Comparison of ENCODE assay signal across 17 mouse cellular contexts in the genomic region with DNA sequence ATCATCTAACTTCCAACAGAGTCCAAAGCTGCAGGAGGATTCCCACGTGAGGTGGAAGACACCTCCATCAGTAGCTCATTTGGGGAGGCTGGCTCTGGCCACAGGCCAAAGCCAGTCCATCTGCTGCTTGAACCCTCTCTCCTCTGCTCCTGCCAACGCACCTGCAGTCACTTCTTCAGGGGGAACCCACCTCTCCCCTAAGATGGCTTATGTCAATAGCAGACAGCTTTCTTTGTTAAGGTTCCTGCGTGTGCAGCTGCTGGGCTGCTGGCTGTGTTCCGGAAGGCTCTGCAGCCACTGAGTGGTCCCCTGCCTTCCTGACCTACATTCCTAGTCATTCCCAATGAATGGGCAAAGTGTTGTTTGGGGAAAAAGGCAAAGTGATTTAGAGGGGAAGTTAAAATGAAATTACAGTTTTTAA. TPM values are rescaled to one million over a fixed set of nuclear protein-coding genes. Genes with fewer than 3 reads are reported as not detected.
DNase-seq lines count a peak whose midpoint lies in the region; ATAC-seq lines count a peak whose summit lies in the region.
"Had no signal": no experiment of that assay in that cellular context is flagged by ENCODE, and none has a peak within 500 bp of the region (broad histone marks: within the 10 kb centered on the region; RNA-seq: fewer than 3 reads in every experiment).

No protein-coding gene starts in this region.

- H3K36me3 ChIP-seq in midbrain, embryonic 15.5 days (replicated peaks), result no peaks in the 10 kb centered on the region

- WGBS in midbrain, embryonic 15.5 days, result 61% methylated on average over 4 of the region's 4 CpGs

- H3K27ac ChIP-seq in midbrain, embryonic 15.5 days, result no peak overlapping the region
- H3K27ac ChIP-seq: embryonic facial prominence, embryonic 13.5 days; forebrain, embryonic 13.5 days; kidney, embryonic 15.5 days had no signal

- H3K27me3 ChIP-seq in midbrain, embryonic 15.5 days (replicated peaks), result no peaks in the 10 kb centered on the region
- H3K27me3 ChIP-seq: embryonic facial prominence, embryonic 13.5 days; forebrain, embryonic 13.5 days; kidney, embryonic 15.5 days had no signal

- H3K4me3 ChIP-seq in midbrain, embryonic 15.5 days, result no peak overlapping the region
- H3K4me3 ChIP-seq: embryonic facial prominence, embryonic 13.5 days; forebrain, embryonic 13.5 days; kidney, embryonic 15.5 days had no signal

- no peak overlapping the region for H3K9ac ChIP-seq in midbrain, embryonic 15.5 days
- H3K9ac ChIP-seq: embryonic facial prominence, embryonic 13.5 days; forebrain, embryonic 13.5 days; kidney, embryonic 15.5 days had no signal

- intact Hi-C loops in left cerebral cortex, postnatal 25 days (cut with DNase I), result no loop called here

- no peaks in the 10 kb centered on the region for H3K9me3 ChIP-seq in midbrain, embryonic 15.5 days
- H3K9me3 ChIP-seq: embryonic facial prominence, embryonic 13.5 days; forebrain, embryonic 13.5 days; kidney, embryonic 15.5 days had no signal

- H3K4me2 ChIP-seq in midbrain, embryonic 15.5 days, result no peak overlapping the region
- H3K4me2 ChIP-seq: embryonic facial prominence, embryonic 13.5 days; forebrain, embryonic 13.5 days; kidney, embryonic 15.5 days; liver, embryonic 11.5 days had no signal

- no peaks in the 10 kb centered on the region for H3K4me1 ChIP-seq in midbrain, embryonic 15.5 days
- H3K4me1 ChIP-seq: embryonic facial prominence, embryonic 13.5 days; forebrain, embryonic 13.5 days; kidney, embryonic 15.5 days had no signal

- no peak for ATAC-seq in midbrain, embryonic 15.5 days (replicated peaks)
- ATAC-seq: forebrain, embryonic 13.5 days had no signal

- peak; percentile 31 for DNase-seq in layer of hippocampus, adult 9-11 months
- no peak for DNase-seq in layer of hippocampus, postnatal 25 days (ENCODE audit: extremely low spot score in 1 of 2, low spot score in 1 of 2)
- DNase-seq in brain, adult 2 months (ENCODE audit: low read depth, low spot score), result peak; percentile 93
- DNase-seq in cerebellum, adult 18-20 months, result peak; percentile 81
- peak; percentile 35 to 80 for DNase-seq in left cerebral cortex, postnatal 25 days (ENCODE audit: low spot score in 2 of 2)
- DNase-seq in adrenal gland, adult 8-10 months, result no peak
- DNase-seq in kidney, postnatal 25 days, result no peak
- DNase-seq: adrenal gland, adult 2 months; gastrocnemius, postnatal 25 days; lung, postnatal 14 days; spleen, adult 18-20 months had no signal

RNA-seq across cellular contexts. Expression of gene Mab21l3, which starts 18.3 kb away (rescaled TPM):
- total RNA-seq in layer of hippocampus, postnatal 25 days (2021), result under 1 TPM in 1 of 2 experiments, not detected in 1; 0.14 TPM
- under 1 TPM; 0.44 to 0.50 TPM for total RNA-seq in left cerebral cortex, postnatal 25 days (2021)
- 1 to 10 TPM in 2 of 4 experiments, under 1 TPM in 1, not detected in 1; 0.35 to 2.2 (median 1.5) TPM for total RNA-seq in adrenal gland, adult 8-10 months (2022)
- polyA plus RNA-seq in midbrain, embryonic 15.5 days (2015; fragmentation: Nextera tagmentation; extraction: Ambion mirVana), result 0.14 and 0.21 TPM in 2 replicates
- total RNA-seq: gastrocnemius, postnatal 25 days; neutrophil, adult 5-6 weeks had no signal

RNA-seq across cellular contexts. Expression of gene Slc22a15, which starts 57.2 kb away (rescaled TPM):
- 1 to 10 TPM; 8.6 to 9.8 TPM for total RNA-seq in layer of hippocampus, postnatal 25 days (2021)
- 1 to 10 TPM; 7.3 to 9.2 TPM for total RNA-seq in left cerebral cortex, postnatal 25 days (2021)
- 10 to 100 TPM in 2 of 4 experiments, 1 to 10 TPM in 2; 6.7 to 18.1 (median 12.5) TPM for total RNA-seq in adrenal gland, adult 8-10 months (2022)
- 7.5 and 7.6 TPM in 2 replicates for polyA plus RNA-seq in midbrain, embryonic 15.5 days (2015; fragmentation: Nextera tagmentation; extraction: Ambion mirVana)

Comparison
In these comparisons a context has a peak if more than half of its experiments do, and no peak if none do; other contexts are left out.
1. DNase-seq: peak in layer of hippocampus, adult 9-11 months (single experiment), brain, adult 2 months (single experiment), cerebellum, adult 18-20 months (2 of 2) and left cerebral cortex, postnatal 25 days (2 of 2); none in layer of hippocampus, postnatal 25 days (0 of 2), adrenal gland, adult 8-10 months (single experiment) and kidney, postnatal 25 days (0 of 2).